Mouse (Mus musculus) small intestine, adult 2 months (tissue): Measurements from ENCODE around the gene Txn2. TPM values are rescaled to one million over a fixed set of nuclear protein-coding genes. Genes with fewer than 3 reads are reported as not detected.
A peak's percentile ranks its signal among the peaks of the same experiment; 100 is the strongest.

Experiments
- H3K27ac ChIP-seq: fragments of 200-500 bp; 2 replicates; pipeline ENCODE4 v1.5.1; 2012; ENCODE audit warnings: low read depth, low read length, control low read depth, inconsistent platforms; ENCODE audit not compliant: insufficient read depth
- H3K27me3 ChIP-seq: fragments of 200-500 bp; 2 replicates; pipeline ENCODE4 v1.6.1; 2012; ENCODE audit warnings: mild to moderate bottlenecking, moderate library complexity, low read length, inconsistent platforms; ENCODE audit not compliant: control insufficient read depth, insufficient read depth
- H3K36me3 ChIP-seq: fragments of 200-500 bp; 2 replicates; pipeline ENCODE4 v1.6.1; 2012; ENCODE audit warnings: mild to moderate bottlenecking, low read length, control low read depth, inconsistent platforms; ENCODE audit not compliant: control insufficient read depth, insufficient read depth
- H3K4me1 ChIP-seq: fragments of 200-500 bp; 2 replicates; pipeline ENCODE4 v1.6.1; 2012; ENCODE audit warnings: low read length, inconsistent platforms, mixed read lengths; ENCODE audit not compliant: control insufficient read depth, insufficient read depth, insufficient read length
- H3K4me3 ChIP-seq: fragments of 200-500 bp; 2 replicates; pipeline ENCODE4 v1.5.1; 2012; ENCODE audit warnings: low read depth, mild to moderate bottlenecking, control low read depth, inconsistent platforms, low read length, moderate library complexity
- CTCF ChIP-seq: fragments of 200-500 bp; IDR thresholded peaks from 2 replicates; pipeline ENCODE4 v1.5.1; 2012; ENCODE audit warnings: low read depth, mild to moderate bottlenecking, control low read depth, inconsistent platforms, low read length, moderate library complexity, mixed read lengths; ENCODE audit not compliant: insufficient replicate concordance, insufficient read length; ENCODE audit errors: extremely low read depth
- POLR2A ChIP-seq: fragments of 200-500 bp; IDR thresholded peaks from 2 replicates; pipeline ENCODE4 v1.6.1; 2012; ENCODE audit warnings: low read depth, mild to moderate bottlenecking, control low read depth, inconsistent platforms, low read length, moderate library complexity
- WGBS: fragments of 180-500 bp; shearing (Covaris S2); methylation state at CpG from one replicate; pipeline ENCODE4 v1.1.7; 2018; 5-methylcytosine and 5-hydroxymethylcytosine counted together
- polyA plus RNA-seq: library from polyadenylated mRNA; depleted of rRNA; stranded (reverse); fragments of >200 nt; gene quantifications from 2 replicates; pipeline ENCODE4 v1.2.3, GENCODE M21; 2012

Gene Txn2
- polyA plus RNA-seq, 1 experiment, result 222 TPM

DNA sequence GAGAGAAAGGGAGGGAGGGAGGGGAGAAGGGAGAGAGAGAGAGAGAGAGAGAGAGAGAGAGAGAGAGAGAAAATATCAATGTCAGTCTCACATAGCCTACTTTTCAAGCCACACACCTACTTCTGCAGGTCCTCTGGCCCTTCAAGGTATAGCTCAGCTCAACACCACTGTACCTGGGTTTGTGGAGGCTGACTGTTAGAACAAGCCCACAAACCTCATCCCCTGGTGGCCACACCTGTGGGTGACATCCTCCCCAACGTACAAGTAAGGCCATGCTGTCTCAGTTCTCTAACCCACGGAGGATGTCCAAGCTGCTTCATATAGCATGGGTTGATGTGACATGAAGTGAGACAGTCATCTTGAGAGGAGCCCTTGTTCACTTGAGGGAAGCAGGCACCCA lies 51.6 kb downstream of the Txn2 start:
- H3K36me3 ChIP-seq, result no peaks in the 10 kb centered on the region
- H3K27me3 ChIP-seq, result no peaks in the 10 kb centered on the region
- no peak overlapping the region for H3K4me3 ChIP-seq
- TF ChIP-seq CTCF (peak; percentile 15; the same call in 1 of the 2 replicates), POLR2A (no peak)
- WGBS, result 83% methylated on average over 2 of the region's 2 CpGs
- no peak overlapping the region; the same call in 1 of the 2 replicates for H3K27ac ChIP-seq
- H3K4me1 ChIP-seq, result peaks cover 48% of the 10 kb centered on the region

DNA sequence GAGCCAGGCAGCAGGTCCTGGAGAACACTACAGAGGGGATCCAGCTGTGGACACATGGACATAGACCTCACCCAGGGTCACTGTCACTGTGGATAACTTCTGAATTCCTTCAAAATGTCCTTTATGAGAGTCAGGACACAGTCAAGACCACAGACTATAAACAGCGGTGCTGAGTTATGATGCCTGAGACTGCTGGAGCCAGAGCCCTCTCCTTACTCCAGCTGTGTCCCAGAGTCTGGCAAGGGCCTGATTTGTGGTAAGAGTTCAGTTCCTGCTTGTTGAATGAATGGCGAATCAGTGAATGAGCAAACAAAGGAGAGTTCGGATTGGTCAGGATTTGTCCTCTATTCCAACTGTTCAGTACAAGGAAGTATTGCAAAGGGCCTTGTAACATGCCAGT lies 52.1 kb downstream of the Txn2 start:
- peaks cover 47% of the 10 kb centered on the region for H3K4me1 ChIP-seq
- no peak overlapping the region for H3K4me3 ChIP-seq
- H3K27ac ChIP-seq, result peak overlapping the region; percentile 22
- TF ChIP-seq POLR2A (no peak), CTCF (no peak)
- H3K27me3 ChIP-seq, result no peaks in the 10 kb centered on the region
- 26% methylated on average over 3 of the region's 3 CpGs for WGBS
- no peaks in the 10 kb centered on the region for H3K36me3 ChIP-seq

DNA sequence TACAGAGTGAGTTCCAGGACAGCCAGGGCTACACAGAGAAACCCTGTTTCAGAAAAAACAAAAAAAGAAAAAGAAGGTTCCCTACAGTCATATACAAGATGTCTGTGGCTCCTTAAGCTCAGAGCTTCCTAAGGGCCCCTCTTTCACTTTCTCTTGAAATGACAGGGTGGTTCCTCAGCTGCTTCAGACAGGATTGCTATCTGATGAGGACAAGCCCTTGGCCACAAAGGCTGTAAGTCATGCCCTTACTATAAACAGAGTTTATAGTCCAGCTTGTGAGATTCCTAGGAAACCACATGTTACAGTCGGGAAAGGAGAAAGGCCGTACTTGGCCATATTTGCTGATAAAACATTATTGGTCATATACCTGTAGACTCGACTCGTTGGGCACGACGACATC lies 52.9 kb downstream of the Txn2 start:
- Histone ChIP-seq H3K36me3 (no peaks in the 10 kb centered on the region), H3K4me1 (peaks cover 45% of the 10 kb centered on the region), H3K4me3 (no peak overlapping the region), H3K27me3 (no peaks in the 10 kb centered on the region), H3K27ac (peak overlapping the region; percentile 65)
- TF ChIP-seq CTCF (no peak), POLR2A (no peak)
- WGBS, result 38% methylated on average over 6 of the region's 6 CpGs

DNA sequence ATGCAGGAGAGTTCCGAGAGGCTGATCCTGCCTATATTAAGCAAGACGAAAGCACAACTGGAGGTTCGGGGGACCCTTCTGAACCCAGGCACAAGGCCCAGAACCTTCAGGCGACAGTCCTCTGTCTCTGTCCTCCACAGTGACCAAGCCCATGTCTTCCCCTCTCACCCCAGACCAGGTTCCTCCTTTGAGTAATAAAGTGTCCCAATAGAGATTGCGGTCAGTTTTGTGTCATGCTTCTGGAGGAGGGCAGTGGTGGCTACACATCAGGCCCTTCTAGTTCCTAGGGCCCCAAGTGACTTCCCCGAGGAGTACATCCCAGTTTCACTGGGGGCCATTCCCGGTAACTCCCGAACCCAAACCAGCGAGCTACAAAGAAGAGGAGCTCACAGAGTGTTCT lies 54.0 kb downstream of the Txn2 start:
- H3K36me3 ChIP-seq, result no peaks in the 10 kb centered on the region

DNA sequence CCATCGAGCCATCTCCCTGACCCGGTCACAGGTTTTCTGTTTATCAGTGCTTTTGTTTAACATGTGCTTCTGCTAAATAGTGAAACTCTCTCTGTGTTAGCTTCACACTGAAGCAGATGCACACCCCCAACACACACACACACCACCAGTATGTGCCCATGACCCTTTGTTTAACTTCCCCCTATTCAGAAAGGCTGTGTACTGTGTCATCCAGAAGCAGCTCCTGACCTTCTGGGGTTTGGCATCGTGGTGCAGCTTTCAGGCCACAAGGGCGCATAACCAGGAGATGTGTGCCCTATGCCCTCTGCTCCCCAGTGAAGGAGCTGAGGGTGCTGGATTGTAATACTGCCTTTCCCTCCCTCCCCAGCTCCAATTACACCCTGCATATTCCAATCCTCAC lies 54.5 kb downstream of the Txn2 start:
- Histone ChIP-seq H3K4me3 (no peak overlapping the region), H3K36me3 (no peaks in the 10 kb centered on the region), H3K27me3 (no peaks in the 10 kb centered on the region), H3K27ac (peak overlapping the region; percentile 50), H3K4me1 (peaks cover 42% of the 10 kb centered on the region)
- WGBS, result 21% methylated on average over 4 of the region's 4 CpGs
- TF ChIP-seq POLR2A, result no peak

More for the DNA sequence above, 54.0 kb downstream of the Txn2 start:
- Histone ChIP-seq H3K27me3 (no peaks in the 10 kb centered on the region), H3K4me3 (no peak overlapping the region), H3K27ac (peak overlapping the region; percentile 50), H3K4me1 (peaks cover 43% of the 10 kb centered on the region)
- WGBS, result 87% methylated on average over 9 of the region's 9 CpGs
- TF ChIP-seq POLR2A (no peak), CTCF (no peak)

DNA sequence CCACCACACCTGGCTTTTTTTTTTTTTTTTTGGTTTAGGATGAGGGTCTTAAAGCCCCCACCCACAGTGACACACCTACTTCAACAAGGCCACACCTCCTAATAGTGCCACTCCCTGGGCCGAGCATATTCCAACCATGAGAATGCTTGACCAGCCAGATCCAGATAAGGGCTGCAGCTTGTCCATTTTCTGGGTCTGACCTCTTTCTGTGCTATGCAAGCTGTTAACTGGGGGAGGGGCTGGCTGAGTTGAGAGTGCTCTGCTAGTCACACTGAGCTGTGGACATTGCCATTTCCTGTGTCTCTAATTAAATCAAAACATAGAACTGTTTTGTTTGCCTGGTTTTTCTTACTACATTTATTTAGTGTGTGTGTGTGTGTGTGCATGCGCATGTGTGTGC lies 55.2 kb downstream of the Txn2 start:
- WGBS, result 50% methylated on average over 2 of the region's 2 CpGs
- no peaks in the 10 kb centered on the region for H3K27me3 ChIP-seq
- H3K36me3 ChIP-seq, result no peaks in the 10 kb centered on the region
- no peak overlapping the region for H3K4me3 ChIP-seq
- H3K4me1 ChIP-seq, result peaks cover 42% of the 10 kb centered on the region
- peak overlapping the region; percentile 50; the same call in 1 of the 2 replicates for H3K27ac ChIP-seq
- no peak for TF ChIP-seq CTCF
- TF ChIP-seq POLR2A, result no peak

DNA sequence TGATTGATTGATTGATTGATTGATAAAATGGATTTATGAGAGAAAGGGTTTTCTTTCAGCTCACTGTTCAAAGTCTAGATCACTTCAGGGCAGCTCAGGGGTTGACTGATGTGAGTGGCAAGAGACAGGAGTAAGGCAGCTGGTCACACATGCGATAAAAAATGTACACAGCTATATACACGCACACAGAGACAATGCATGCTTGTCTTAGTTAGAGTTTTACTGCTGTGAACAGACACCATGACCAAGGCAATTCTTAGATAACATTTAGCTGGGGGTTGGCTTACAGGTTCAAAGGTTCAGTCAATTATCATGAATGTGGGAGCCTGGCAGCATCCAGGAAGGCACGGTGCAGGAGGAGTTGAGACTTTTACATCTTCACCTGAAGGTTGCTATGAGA lies 55.8 kb downstream of the Txn2 start:
- peaks cover 41% of the 10 kb centered on the region for H3K4me1 ChIP-seq

More for the DNA sequence above, 55.8 kb downstream of the Txn2 start:
- Histone ChIP-seq H3K4me3 (no peak overlapping the region), H3K27me3 (no peaks in the 10 kb centered on the region), H3K36me3 (no peaks in the 10 kb centered on the region), H3K27ac (peak overlapping the region; percentile 50; the same call in 1 of the 2 replicates)
- no peak for TF ChIP-seq CTCF
- TF ChIP-seq POLR2A, result no peak
- 29% methylated on average over 3 of the region's 3 CpGs for WGBS
